Mouse (Mus musculus): ENCODE results near the gene Nbl1. TPM values are rescaled to one million over a fixed set of nuclear protein-coding genes. Genes with fewer than 3 reads are reported as not detected.

Nbl1 gene
- 323 and 360 TPM in 2 replicates for polyA plus RNA-seq (2012; rRNA removed)

GRCm38 (mm10) chr4:139092356-139093195 lies at the start of gene Nbl1:
Gene Nbl1 (minus strand): TSS chr4:139092993.
- DNase-seq (ENCODE audit: low spot score), result peak; percentile 63

GRCm38 (mm10) chr4:139141785-139142184 lies 49.0 kb upstream of the Nbl1 start:
- no peak for DNase-seq (ENCODE audit: low spot score)

GRCm38 (mm10) chr4:139140267-139140666 lies 47.5 kb upstream of the Nbl1 start:
- no peak for DNase-seq (ENCODE audit: low spot score)

GRCm38 (mm10) chr4:139136011-139136410 lies 43.2 kb upstream of the Nbl1 start:
- DNase-seq (ENCODE audit: low spot score), result no peak

GRCm38 (mm10) chr4:139133109-139133508 lies 40.3 kb upstream of the Nbl1 start:
- no peak for DNase-seq (ENCODE audit: low spot score)

- no peak for DNase-seq (ENCODE audit: low spot score)
Observed at GRCm38 (mm10) chr4:139131858-139132672, 39.3 kb upstream of the Nbl1 start.

- peak; percentile 96 for DNase-seq (ENCODE audit: low spot score)
Observed at GRCm38 (mm10) chr4:139130701-139131549, 38.1 kb upstream of the Nbl1 start, which contains the start of gene Minos1. Gene Minos1 (minus strand): TSS chr4:139131113.

GRCm38 (mm10) chr4:139129806-139130700 lies 37.3 kb upstream of the Nbl1 start:
- no peak for DNase-seq (ENCODE audit: low spot score)

- DNase-seq (ENCODE audit: low spot score), result no peak
Observed at GRCm38 (mm10) chr4:139126475-139126874, 33.7 kb upstream of the Nbl1 start.

- DNase-seq (ENCODE audit: low spot score), result no peak
Observed at GRCm38 (mm10) chr4:139124940-139125339, 32.1 kb upstream of the Nbl1 start.

- no peak for DNase-seq (ENCODE audit: low spot score)
Observed at GRCm38 (mm10) chr4:139122557-139122956, 29.8 kb upstream of the Nbl1 start.

- DNase-seq (ENCODE audit: low spot score), result no peak
Observed at GRCm38 (mm10) chr4:139120998-139121397, 28.2 kb upstream of the Nbl1 start.

GRCm38 (mm10) chr4:139120281-139120814 lies 27.6 kb upstream of the Nbl1 start:
- no peak for DNase-seq (ENCODE audit: low spot score)

- DNase-seq (ENCODE audit: low spot score), result no peak
Observed at GRCm38 (mm10) chr4:139116356-139117063, 23.7 kb upstream of the Nbl1 start.

GRCm38 (mm10) chr4:139115721-139116120 lies 22.9 kb upstream of the Nbl1 start:
- no peak for DNase-seq (ENCODE audit: low spot score)

- no peak for DNase-seq (ENCODE audit: low spot score)
Observed at GRCm38 (mm10) chr4:139112482-139112881, 19.7 kb upstream of the Nbl1 start.

GRCm38 (mm10) chr4:139111421-139111820 lies 18.6 kb upstream of the Nbl1 start:
- no peak for DNase-seq (ENCODE audit: low spot score)

GRCm38 (mm10) chr4:139110858-139111257 lies 18.1 kb upstream of the Nbl1 start:
- no peak for DNase-seq (ENCODE audit: low spot score)

- DNase-seq (ENCODE audit: low spot score), result no peak
Observed at GRCm38 (mm10) chr4:139105453-139105852, 12.7 kb upstream of the Nbl1 start.

GRCm38 (mm10) chr4:139101546-139101945 lies 8.8 kb upstream of the Nbl1 start:
- no peak for DNase-seq (ENCODE audit: low spot score)

All from urinary bladder, adult 2 months (tissue).